Mouse (Mus musculus): Measurements from ENCODE around the gene Mst1.
A peak's percentile ranks its signal among the peaks of the same experiment; 100 is the strongest.

Mst1 gene

DNA sequence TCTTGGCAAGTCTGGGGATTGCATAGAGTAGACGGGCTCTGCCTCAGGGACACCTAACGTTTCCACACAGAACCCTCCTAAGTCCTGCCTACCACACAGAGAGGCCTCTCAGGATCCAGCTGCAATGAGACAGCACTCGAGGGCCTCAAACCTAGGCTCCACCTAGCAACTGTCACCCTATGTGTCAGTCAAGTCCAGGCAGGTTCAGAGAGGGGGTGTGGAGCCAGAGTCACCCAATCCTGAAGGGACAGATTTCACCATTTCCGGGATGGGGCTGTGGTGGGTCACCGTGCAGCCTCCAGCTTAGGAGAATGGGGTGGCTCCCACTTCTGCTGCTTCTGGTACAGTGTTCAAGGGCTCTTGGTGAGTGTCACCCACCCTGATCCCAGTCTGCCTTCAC lies at the start of gene Mst1:
TSS of gene Mst1 (plus strand) at position 269 of the 400 bp plus-strand sequence.
- peak; percentile 78 for DNase-seq (ENCODE audit: extremely low read depth, low read depth, low spot score)

DNA sequence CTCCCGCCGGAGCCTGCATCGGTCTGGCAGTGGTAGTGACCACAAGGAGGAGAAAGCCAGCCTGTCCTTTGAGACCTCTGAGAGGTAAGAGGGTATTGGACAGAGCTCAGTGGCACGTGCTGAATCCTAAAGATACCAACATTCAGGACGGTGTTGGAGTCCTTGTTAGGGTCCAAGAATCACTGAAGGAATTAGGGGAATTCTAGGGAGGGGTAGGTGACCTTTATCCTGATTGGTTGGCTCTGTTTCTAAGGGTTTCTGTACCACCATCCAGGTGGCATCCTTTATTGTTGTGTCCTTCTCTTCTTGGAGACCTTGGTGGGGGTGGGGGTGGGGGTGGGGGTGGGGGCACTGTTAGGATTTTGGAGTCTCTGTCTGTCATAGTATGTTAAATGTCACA lies 48.1 kb upstream of the Mst1 start:
- DNase-seq (ENCODE audit: extremely low read depth, low read depth, low spot score): no peak

DNA sequence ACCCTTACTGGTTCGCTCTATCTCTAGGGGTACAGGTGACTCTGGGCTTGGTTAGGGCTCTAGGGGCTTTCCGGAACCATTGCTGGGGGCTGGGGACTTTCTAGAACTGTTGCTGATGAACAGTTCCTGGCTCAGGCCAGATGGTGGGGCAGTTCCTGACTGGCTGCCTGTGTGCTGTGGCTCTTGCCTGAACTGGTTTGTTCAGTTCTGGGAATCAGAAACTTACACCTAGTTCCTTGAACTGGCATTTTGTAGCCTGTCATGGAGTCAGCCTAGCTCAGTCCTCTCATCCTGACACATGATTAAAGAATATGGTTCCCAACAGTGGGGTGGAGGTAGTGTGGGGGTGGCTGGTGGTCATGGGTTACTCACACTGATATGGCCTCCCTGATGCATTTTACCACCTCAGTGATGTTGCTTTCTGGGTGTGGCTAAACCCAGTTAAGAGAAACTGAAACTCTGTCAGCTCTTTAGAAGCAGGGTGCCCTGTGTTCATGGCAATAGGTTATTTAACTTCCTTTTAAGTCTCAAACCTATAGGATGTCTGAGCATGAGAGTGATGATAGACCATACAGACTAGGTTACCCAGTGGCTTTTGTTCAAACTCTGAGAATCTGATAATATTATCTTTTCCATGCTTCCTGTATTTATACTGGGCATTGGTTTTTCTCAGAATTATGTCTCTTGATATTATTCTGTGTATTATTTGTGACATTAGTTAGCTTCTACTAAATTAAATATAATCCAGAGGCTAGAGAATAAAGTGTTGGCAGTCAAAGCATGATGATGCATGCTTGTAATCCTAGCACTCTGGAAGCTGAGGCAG lies 44.7 kb upstream of the Mst1 start:
- DNase-seq (ENCODE audit: extremely low read depth, low read depth, low spot score): no peak

DNA sequence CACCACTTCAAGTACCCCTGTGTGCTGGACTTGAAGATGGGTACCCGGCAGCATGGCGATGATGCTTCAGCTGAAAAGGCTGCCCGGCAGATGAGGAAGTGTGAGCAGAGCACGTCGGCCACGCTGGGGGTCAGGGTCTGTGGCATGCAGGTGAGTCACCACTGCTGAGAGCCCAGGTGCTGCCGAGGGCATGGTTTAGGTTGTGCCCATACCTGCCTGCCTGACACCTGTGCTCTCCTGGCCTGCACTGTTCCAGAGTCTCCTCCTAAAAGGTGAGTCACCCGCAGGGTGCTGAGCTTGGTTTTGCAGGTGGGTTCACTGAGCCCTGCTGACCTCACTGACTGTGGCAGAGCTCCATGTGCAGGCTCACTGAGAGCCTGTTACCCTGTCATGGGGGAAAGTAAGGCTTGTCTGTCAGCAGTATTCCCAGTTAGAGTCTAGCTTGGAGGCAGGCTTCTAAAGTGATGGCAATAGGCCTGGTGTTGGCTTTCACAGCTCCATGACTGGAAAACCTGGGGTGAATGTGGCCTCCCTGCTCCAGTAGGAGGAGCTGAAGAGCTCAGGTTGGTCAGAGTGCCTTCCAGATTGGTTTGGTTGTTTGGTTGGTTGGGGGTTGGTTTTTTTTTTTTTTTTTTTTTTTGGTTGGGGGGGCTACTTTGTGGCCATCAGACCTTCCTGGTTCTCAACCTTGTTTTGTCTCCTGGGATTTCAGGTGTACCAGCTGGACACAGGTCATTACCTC lies 35.3 kb upstream of the Mst1 start:
- no peak for DNase-seq (ENCODE audit: extremely low read depth, low read depth, low spot score)

DNA sequence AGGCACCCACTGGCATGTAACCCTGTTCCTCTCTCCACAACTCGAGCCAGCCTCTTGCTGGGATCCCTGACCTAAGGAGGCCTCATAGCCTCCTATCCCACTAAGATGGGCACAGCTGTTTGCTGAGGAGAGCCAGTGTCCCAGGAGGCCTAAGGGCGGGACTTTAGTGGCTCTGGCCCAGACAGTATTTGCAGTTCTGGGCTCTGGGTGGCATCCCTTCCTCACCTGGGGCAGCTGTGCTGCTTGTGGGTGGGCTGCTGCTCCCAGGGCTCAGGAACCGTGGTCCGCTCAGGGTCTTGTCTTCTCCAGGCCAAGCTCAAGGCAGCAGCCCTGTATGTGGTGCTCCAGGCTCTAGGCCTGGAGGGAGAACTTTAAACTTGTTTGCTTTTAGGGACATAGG lies 33.7 kb upstream of the Mst1 start:
- no peak for DNase-seq (ENCODE audit: extremely low read depth, low read depth, low spot score)

DNA sequence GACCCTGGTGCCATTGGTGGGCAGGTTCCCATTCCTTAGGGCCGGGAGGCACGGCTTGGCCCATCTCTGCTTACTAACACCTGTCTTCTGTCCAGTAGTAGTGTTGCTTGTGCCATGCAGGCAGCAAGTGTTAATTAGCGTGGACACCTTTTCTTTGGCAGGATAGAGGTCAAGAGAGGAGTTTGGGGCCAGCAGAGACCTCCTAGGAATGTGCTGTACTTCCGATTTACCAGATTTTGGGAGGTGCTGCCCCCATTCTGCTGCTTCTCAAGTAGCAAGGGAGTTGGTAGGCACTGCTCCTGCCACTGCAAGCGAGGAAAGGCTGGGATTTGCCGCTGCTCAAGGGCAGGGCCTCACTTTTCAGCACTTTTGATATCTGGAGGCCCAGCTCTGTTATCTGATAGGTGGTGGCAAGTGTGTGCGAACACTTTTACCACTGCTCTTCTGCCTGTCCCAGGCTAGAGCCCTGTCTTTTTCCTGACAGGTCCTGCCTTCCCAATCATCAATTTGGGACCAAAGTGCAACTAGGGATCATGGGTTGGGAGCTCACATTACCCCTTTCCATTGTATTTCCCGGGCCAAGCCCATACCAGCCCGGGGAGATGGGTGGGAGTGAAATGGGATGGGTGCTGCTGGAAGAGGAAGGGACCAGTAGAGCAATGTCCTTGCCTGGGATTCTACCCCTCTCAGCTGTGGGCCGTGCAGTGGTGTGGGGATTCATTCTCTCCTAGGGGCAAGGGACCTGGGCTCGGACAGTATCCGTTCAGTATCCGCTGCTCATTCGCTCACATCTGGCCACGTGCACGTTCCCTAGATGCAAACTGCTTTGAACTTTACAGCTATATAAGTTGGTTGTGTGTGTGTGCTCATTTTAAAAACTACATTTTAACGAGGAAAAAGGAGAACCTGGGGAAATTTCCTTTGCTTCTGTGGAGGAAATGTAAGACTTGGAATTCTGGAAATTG lies 32.4 kb upstream of the Mst1 start:
- DNase-seq (ENCODE audit: extremely low read depth, low read depth, low spot score): no peak

DNA sequence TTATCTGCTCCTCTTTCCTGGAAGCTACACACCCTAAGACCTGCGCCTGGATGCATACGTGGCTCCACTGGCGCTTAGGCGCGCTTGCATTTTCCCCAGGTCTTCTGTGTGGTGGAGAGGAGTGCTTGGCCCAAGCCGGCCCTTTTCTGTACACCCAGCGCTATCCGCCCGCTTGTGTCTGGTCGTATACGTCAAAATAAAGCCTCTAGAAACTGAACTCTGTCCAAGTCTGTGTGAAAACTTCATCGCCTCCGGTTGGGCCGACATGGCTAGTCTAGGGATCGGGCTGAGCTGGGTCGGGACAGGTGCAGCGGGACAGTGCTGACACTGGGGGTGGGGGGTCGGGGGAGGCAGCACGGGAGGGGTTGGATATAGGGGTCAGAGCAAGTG lies 31.7 kb upstream of the Mst1 start:
- DNase-seq (ENCODE audit: extremely low read depth, low read depth, low spot score): no peak

DNA sequence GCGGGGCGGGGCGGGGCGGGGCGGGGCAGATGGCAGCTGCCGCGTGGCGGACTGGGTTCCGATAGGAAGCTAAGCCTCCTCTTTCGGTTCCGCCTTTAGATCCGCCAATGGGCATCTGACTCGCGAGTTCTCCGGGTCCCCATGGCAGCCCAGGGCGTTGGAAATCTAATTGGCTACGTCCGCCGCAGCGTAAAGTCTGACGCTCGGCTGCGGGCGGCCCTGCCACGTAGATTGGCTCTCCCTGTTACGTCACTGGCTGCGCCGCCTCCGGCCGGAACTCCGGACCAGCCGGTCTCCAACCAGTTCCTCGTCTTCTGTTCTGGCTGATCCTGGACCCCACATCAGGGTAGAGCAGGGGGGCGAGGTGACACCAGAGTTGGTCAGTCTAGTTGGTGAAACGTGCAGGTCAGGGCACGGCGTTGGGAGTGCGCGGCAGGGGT lies 31.2 kb upstream of the Mst1 start, which contains the start of gene Gmppb:
TSS of gene Gmppb (plus strand) at position 227 of the 440 bp plus-strand sequence.
- peak; percentile 82 for DNase-seq (ENCODE audit: extremely low read depth, low read depth, low spot score)

DNA sequence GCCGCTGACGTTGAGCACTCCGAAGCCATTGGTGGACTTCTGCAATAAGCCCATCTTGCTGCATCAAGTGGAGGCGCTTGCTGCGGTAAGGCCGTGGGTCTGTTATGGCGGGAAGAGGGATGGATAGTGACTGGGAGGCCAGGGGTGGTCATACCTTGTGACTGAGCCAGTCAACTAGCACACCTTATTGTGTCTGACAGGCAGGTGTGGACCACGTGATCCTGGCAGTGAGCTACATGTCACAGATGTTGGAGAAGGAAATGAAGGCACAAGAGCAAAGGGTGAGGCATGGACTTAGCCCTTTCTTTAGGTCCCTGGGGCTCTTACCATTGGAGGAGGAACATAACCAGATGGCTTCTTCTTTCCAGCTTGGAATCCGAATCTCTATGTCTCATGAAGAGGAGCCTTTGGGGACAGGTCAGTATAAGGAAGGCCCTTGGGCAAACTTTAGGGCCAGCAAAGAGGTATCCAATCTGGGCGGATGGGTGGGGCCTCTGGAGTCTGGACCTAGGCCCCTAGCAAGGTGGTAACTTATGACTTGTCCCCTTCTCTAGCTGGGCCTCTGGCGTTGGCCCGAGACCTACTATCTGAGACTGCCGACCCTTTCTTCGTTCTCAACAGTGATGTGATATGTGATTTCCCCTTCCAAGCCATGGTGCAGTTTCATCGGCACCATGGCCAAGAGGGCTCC lies 30.5 kb upstream of the Mst1 start:
- DNase-seq (ENCODE audit: extremely low read depth, low read depth, low spot score): no peak

DNA sequence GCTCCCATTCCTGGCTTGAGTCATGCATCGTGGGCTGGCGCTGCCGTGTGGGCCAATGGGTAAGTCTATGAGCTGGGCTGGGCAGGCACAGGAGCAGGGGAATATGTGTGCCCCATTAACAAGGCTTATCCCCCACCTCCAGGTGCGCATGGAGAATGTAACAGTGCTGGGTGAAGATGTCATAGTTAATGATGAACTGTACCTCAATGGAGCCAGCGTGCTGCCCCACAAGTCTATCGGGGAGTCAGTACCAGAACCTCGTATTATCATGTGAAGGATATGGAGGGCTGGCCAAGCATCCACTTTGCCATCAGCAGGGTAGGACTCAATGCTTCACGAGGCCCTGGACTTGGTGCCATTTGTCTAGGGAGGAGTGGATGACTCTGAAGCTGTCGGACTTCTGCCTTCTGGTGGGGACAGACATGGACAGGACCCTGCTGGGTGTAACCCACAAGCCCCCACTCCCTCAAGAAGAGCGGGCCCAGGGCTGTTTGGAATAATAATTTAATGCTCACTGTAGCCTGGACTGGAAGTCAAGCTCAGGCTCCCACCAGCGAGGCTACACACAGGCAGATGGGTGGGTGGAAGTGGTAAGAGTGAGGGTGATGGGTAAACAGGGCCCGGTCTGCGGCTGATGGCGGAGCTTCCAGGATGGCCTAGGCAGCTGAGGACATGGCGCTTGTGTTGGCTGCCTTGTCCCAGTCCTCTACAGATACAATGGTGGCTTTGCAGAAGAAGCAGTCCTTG lies 28.9 kb upstream of the Mst1 start:
- no peak for DNase-seq (ENCODE audit: extremely low read depth, low read depth, low spot score)

DNA sequence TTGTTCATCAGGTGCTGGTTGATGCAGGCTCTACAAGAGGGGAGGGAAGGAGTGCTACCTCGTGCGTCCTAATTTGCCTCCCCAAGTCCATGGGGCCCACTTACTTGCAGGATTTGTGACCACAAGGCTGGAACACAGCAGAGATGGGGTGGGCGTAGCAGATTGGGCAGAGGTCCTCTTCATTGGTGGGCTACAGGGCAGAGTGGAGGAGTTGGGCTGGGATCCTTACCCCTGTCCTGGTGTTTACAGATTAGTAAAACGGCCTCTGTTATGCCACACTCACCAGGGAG lies 28.4 kb upstream of the Mst1 start:
- DNase-seq (ENCODE audit: extremely low read depth, low read depth, low spot score): no peak

DNA sequence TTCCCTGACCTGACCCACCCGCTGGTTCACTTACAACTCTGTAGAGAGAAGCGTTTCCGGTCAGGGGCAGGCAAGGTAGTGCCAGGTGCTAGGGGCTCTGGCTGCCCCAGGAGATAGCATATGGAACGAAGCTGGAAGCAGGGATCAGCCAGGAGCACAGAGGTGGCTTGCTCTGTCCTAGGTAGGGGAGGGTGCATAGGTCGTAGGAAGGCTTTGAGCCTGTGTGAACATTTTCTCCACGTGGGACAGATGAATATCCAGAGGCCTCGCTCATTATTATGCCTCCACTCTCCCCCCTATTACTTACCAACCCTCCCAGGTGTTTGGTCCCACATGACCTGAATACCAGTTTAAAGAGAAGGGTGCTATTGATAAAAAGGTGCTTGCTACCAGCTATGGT lies 27.8 kb upstream of the Mst1 start:
- no peak for DNase-seq (ENCODE audit: extremely low read depth, low read depth, low spot score)

DNA sequence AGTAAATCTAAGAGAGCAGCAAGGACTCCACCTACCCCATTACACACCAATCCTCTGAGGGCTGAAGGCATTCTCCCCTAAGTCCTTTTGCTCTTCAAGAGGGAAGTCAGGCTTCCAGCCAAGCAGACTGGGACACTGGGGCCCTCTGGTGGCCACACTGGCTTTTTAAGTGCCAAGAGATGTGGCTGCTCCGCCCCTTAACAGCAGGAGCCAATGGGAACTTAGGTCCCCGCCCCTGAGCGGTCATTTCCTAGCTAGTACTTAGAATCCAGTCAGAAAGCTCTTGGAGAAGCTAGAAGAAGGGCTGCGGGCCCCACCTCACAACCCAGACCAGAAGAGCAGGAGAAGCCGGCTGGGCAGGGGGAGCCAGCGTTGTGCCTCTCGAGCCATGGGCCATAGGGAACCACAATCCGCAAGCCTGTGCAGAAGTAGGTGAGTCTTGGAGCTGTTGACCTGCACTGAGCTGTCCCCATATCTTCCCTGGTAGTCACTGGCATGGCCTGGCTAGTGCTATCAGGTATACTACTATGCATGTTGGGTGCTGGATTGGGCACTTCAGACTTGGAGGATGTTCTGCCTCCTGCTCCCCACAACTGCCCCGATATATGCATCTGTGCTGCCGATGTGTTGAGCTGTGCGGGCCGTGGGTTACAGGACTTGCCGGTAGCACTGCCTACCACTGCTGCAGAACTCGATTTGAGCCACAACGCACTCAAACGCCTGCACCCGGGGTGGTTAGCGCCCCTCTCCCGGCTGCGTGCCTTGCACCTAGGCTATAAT lies 27.2 kb upstream of the Mst1 start, which contains the start of gene Amigo3:
TSS of gene Amigo3 (plus strand) at position 275 of the 780 bp plus-strand sequence.
- DNase-seq (ENCODE audit: extremely low read depth, low read depth, low spot score): peak; percentile 59

DNA sequence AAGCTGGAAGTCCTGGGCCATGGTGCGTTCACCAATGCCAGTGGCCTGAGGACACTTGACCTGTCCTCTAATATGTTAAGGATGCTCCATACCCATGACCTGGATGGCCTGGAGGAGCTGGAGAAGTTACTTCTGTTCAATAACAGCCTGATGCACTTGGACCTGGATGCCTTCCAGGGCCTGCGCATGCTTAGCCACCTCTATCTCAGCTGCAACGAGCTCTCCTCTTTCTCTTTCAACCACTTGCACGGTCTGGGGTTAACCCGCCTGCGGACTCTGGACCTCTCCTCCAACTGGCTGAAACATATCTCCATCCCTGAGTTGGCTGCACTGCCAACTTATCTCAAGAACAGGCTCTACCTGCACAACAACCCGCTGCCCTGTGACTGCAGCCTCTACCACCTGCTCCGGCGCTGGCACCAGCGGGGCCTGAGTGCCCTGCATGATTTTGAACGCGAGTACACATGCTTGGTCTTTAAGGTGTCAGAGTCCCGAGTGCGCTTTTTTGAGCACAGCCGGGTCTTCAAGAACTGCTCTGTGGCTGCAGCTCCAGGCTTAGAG lies 26.5 kb upstream of the Mst1 start:
- DNase-seq (ENCODE audit: extremely low read depth, low read depth, low spot score): no peak

DNA sequence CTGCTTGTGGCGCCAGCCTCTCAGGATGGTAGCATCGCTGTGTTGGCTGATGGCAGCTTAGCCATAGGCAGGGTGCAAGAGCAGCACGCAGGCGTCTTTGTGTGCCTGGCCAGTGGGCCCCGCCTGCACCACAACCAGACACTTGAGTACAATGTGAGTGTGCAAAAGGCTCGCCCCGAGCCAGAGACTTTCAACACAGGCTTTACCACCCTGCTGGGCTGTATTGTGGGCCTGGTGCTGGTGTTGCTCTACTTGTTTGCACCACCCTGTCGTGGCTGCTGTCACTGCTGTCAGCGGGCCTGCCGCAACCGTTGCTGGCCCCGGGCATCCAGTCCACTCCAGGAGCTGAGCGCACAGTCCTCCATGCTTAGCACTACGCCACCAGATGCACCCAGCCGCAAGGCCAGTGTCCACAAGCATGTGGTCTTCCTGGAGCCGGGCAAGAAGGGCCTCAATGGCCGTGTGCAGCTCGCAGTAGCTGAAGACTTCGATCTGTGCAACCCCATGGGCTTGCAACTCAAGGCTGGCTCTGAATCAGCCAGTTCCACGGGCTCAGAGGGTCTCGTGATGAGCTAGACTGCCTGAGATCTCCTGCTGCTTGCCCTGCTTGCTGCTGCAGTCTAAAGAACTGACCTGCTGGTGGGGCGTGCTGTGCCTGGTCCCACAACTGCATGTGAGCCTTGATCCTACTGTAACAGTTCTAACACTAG lies 25.8 kb upstream of the Mst1 start:
- no peak for DNase-seq (ENCODE audit: extremely low read depth, low read depth, low spot score)

DNA sequence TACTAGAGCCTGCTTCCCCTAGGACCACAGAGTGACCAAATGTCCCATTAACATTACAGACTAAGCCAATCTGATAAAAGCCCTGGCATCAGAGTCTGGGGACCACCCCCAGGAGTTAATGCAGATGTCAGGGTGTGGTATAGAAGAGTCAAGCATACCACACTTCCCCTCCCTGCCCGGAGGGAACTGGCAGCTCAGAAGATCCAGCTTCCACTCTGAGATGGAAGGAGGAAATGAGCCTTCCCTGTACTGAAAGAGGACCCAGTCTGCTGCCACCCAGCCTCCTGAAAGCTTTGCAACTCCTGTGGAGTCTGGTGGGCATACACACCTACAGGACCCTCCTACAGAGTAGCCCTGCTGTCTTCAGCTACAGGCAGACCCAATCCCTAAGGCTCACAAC lies 25.2 kb upstream of the Mst1 start:
- no peak for DNase-seq (ENCODE audit: extremely low read depth, low read depth, low spot score)

DNA sequence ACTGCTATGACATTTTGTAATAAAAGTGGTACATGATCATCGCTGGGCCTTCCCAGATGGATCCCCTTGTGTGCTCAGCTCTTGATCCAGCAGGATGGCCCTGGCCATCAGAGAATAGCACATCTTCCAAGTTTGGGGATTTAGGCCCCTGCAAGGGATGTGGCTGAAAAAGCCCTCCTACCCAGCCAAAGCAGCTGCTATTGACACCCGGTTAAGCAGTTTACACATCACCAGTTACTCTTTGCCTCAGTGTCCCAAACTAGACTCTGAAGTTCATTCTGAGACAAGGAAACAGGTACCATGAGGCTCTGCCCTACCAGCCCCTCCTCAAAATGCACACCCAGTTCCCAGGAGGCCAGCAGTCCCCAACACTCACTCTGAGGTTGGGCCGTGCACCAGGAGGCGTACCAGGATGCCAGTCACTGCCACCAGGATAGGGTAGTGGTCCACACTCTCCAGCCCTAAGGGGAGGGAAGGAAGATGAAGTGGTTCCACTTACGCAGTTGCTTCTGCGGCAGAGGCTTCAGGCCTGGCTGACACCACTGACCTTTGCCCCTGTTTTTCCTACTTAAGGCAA lies 24.5 kb upstream of the Mst1 start:
- DNase-seq (ENCODE audit: extremely low read depth, low read depth, low spot score): no peak

All from fat pad, adult 2 months (tissue).